Mouse (Mus musculus) thymus, postnatal 0 days (tissue): ENCODE results near the gene Ccl17. TPM values are rescaled to one million over a fixed set of nuclear protein-coding genes. Genes with fewer than 3 reads are reported as not detected.
A peak's percentile ranks its signal among the peaks of the same experiment; 100 is the strongest.

Experiments used
- DNase-seq: peaks from one replicate; pipeline ENCODE4 v3.0.0-alpha.2; 2015; ENCODE audit warnings: low spot score
- polyA plus RNA-seq: library from polyadenylated mRNA; unstranded; fragments of >200 nt; fragmentation: Nextera tagmentation; extraction: Ambion mirVana; gene quantifications from 2 replicates; pipeline ENCODE4 v1.2.1, GENCODE M21; 2015

The Ccl17 gene
- polyA plus RNA-seq, 1 experiment from 2014 or later, result 23.8 TPM

DNA sequence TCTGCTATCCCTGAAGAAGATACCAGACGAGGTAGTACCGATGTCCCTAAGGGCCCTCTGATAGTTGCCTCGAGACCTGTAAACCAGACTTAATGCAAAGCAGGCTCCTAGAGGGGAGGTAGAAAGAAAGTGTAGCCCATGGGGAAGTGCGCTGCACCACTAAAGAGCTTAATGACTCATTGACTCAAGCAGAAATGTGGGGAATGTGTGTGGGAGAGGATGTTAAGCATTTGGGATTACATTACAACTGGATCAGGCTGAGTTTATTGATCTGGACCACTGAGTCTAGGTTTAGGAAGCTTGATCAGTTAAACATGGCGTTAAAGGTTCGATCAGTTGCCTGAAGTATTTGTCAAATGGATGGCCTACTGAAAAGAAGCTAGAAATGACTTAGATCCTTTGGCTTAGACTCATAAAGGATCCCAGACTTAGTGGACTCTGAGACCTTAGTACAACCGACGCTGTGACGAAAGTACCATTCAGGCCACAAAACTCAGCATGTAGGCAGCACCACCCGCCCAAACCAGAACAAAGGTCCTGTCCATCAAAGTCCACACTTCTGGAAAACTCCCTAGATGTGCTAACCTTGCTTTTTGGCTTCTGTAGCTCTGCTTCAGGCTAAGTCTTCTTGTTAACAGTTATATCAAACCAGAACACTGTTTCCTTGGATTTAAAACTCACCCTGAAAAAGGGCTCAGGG, 20.8 kb upstream of the Ccl17 start:
- DNase-seq, result no peak

DNA sequence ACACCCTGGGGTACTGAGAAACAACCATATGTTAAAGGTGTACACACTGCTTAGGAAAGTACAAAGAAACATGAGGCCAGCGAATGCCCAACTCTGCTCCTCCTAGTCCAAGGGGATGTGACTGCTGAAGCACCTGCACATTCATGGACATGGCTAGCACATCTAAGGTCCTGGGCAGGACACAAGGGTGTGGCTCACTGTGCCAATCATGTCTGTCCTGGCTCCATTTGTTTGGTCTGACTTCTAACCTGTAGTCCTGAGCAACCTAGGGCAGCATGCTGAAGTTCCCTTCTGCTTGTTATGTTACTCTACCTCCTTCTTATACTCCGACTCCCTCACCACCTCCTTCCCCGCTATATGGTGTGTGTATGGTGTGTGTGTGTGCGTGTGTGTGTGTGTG, 15.9 kb upstream of the Ccl17 start:
- no peak for DNase-seq

DNA sequence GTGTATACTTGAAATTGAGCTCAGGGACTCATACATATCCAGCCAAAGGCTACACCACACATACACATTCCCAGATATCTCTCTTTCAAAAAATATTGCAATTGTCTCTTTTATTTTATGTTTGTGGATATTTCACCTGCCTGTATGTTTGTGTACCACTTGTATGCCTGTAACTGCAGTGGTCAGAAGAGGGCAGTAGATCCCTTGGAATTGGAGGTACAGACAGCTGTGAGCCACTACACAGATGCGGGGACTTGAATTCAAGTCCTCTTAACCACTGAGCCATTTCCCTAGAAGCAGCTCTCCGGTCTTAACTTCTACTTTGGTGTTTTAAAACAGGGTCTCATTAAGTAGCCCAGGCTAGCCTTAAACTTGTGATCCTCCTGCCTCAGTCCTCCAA, 15.5 kb upstream of the Ccl17 start:
- DNase-seq, result no peak

- peak; percentile 12 for DNase-seq
Measured at GRCm38 (mm10) chr8:94800278-94800968, 9.8 kb upstream of the Ccl17 start.

- no peak for DNase-seq
Measured at GRCm38 (mm10) chr8:94801293-94802095, 8.8 kb upstream of the Ccl17 start.

- peak; percentile 19 for DNase-seq
Measured at GRCm38 (mm10) chr8:94802375-94802774, 7.9 kb upstream of the Ccl17 start.

DNA sequence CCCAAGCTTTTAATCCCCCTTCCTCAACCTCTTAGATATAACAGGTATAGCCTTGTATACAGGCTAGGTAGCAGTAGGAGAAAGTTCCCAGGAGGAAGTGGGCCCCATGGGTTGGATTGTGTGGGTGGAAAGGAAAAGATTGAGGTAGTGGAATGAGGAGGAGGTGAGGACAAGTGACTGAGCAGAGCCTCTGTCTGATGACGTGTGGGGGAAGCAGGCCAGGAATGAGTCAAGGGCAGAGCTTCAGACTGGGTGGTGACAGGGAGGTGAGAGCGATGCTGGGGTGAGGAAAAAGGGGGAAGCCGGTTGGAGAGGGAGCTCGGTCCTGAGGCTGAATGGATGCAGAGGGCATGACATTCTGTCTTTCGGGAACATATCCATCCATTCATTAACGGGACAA, 6.7 kb upstream of the Ccl17 start:
- no peak for DNase-seq

GRCm38 (mm10) chr8:94804546-94805340, 5.5 kb upstream of the Ccl17 start:
- no peak for DNase-seq

DNA sequence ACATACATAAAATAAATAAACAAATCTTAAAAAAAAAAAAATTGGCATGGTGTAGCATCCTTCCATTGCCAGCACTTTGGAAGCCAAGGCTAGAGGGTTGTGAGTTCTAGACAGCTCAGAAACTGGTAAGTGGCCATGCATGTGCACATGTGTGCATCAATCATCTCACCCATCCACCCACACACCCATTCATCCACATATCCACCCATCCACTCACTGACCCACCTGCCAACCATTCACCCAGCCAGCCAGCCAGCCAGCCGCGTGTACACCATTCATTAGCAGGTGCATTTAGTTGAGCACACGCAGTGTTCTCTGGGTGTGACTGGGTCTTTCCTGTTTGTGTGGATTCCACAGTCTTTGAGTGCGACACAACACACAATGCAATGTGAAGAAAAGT, 4.4 kb upstream of the Ccl17 start:
- DNase-seq, result no peak

DNA sequence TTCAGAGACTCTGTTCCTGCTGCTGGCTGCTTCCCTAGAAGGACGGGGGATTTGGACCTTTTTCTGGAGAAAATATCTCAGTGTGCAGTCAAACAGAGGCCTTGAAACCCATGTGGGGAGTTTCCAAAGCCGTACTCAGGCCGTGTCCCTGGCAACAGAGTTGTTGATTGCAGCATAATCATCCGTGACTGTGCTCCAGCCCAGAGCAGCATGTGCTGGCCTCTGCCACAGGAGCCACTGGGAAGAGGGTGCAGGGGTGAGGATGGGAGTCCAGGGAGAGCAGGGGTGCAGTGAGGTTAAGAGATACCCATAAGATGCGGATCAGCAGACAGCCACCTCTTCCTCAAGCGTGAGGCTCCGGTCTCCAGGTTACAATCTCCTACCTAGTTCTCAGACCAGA, 2.7 kb upstream of the Ccl17 start:
- no peak for DNase-seq

DNA sequence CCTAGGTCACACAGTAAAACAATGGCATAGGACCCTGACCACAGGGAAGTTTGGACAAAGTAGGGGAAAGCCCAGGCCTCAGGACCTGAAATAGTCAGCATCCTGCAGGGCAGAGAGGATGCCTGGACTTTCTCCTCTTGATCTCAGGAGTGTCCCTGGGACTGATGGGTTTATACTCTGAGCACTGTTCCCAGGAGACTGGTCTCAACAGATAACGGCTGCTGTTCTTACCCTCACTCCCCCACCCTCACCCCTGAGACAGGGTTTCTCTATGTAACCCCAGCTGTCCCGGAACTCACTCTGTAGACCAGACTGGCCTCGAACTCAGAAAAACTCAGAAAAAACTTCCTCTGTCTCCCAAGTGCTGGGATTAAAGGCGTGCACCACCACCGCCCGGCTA, 1.9 kb upstream of the Ccl17 start:
- no peak for DNase-seq

- DNase-seq, result no peak
Measured at GRCm38 (mm10) chr8:94810855-94811254, 602 bp downstream of the Ccl17 start.

DNA sequence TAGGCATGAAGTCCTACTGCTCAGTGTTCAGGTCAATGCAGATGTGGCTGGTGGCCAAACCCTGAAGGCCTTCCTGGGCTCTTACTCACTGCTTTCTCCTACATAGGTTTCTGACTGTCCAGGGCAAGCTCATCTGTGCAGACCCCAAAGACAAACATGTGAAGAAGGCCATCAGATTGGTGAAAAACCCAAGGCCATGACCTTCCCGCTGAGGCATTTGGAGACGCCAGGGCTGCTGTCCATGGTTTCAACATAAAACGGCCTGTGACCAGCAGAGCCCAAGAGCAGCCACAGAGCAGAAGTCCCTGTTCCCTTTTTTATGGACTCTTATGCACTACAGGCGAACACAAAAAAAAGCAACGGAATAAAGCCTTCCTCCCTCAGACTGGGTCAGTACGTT, 1.4 kb downstream of the Ccl17 start:
- no peak for DNase-seq

GRCm38 (mm10) chr8:94812645-94813098, 2.4 kb downstream of the Ccl17 start:
- DNase-seq, result peak; percentile 80

GRCm38 (mm10) chr8:94814556-94814955, 4.3 kb downstream of the Ccl17 start:
- DNase-seq, result no peak

DNA sequence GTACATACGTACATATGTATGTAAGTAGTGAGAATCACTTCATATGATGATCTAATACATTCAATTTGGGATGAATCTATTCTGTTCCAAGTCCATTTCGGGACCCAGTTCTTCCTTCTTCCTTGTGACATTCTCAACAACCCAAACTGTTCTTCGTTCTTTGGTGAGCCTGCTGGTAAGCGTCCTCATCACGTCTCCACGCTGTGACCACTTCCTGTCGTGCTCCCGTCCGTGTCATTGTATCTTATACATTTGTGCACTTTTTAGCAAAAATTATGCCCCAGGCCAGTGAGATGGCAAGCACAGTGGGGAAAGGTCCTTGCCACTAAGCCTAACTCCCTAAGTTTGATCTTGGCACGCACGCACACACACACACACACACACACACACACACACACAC, 7.7 kb downstream of the Ccl17 start:
- DNase-seq, result peak; percentile 13

- DNase-seq, result no peak
Measured at GRCm38 (mm10) chr8:94819671-94820179, 9.5 kb downstream of the Ccl17 start.

GRCm38 (mm10) chr8:94820553-94820952, 10.3 kb downstream of the Ccl17 start:
- DNase-seq, result no peak

GRCm38 (mm10) chr8:94821381-94821780, 11.1 kb downstream of the Ccl17 start:
- no peak for DNase-seq

GRCm38 (mm10) chr8:94822637-94823560, 12.6 kb downstream of the Ccl17 start:
- DNase-seq, result peak; percentile 54
